ENCODE assay signal across 8 mouse cellular contexts in genomic region chr12:32245566-32246233, GRCm38 (mm10). TPM values are rescaled to one million over a fixed set of nuclear protein-coding genes. Genes with fewer than 3 reads are reported as not detected.
DNase-seq lines count a peak whose midpoint lies in the region; ATAC-seq and TF ChIP-seq lines count a peak whose summit lies in the region.

No protein-coding gene starts in this region.

- ATAC-seq in kidney, embryonic 15.5 days (replicated peaks; ENCODE audit: low FRiP score), result no peak
- no peak for ATAC-seq in liver, embryonic 11.5 days (replicated peaks; ENCODE audit: low FRiP score)

- WGBS in kidney, adult 2 months, result 59% methylated on average over 5 of the region's 5 CpGs
- WGBS in kidney, embryonic 15.5 days, result 72% methylated on average over 5 of the region's 5 CpGs
- 68% methylated on average over 5 of the region's 5 CpGs for WGBS in liver, embryonic 11.5 days
- 78% methylated on average over 5 of the region's 5 CpGs for WGBS in spleen, adult 2 months

- H3K36me3 ChIP-seq in kidney, adult 2 months (ENCODE audit: control insufficient read depth, insufficient read depth, low read length), result no peaks in the 10 kb centered on the region
- no peaks in the 10 kb centered on the region for H3K36me3 ChIP-seq in kidney, embryonic 15.5 days
- H3K36me3 ChIP-seq in E14TG2a.4 (ENCODE audit: insufficient read depth, low read length), result no peaks in the 10 kb centered on the region
- H3K36me3 ChIP-seq in liver, embryonic 11.5 days (ENCODE audit: control insufficient read depth, insufficient read depth, low read length), result no peaks in the 10 kb centered on the region
- H3K36me3 ChIP-seq in spleen, adult 2 months (ENCODE audit: control insufficient read depth, insufficient read depth, low read length), result no peaks in the 10 kb centered on the region

- no peaks in the 10 kb centered on the region for H3K4me1 ChIP-seq in kidney, adult 2 months (ENCODE audit: control insufficient read depth, insufficient read depth, low read length)
- no peaks in the 10 kb centered on the region for H3K4me1 ChIP-seq in kidney, embryonic 15.5 days
- H3K4me1 ChIP-seq in E14TG2a.4 (replicated peaks; ENCODE audit: low read depth, low read length), result no peaks in the 10 kb centered on the region
- H3K4me1 ChIP-seq in liver, embryonic 11.5 days (replicated peaks; ENCODE audit: control insufficient read depth, insufficient read depth, low read length), result no peaks in the 10 kb centered on the region
- H3K4me1 ChIP-seq in spleen, adult 2 months (ENCODE audit: control insufficient read depth, insufficient read depth, insufficient read length), result no peaks in the 10 kb centered on the region

- peak; percentile 51 for DNase-seq in kidney, adult 2 months
- DNase-seq in adipocyte (ENCODE audit: low spot score), result peak; percentile 79
- peak; percentile 30 for DNase-seq in embryo, embryonic 11 days
- peak; percentile 20 for DNase-seq in liver, embryonic 11.5 days (ENCODE audit: low spot score)
- DNase-seq in spleen, adult 2 months (ENCODE audit: low read depth in 1 of 2, low spot score in 2 of 2), result peak; percentile 30 to 57
- no peak for DNase-seq in yolk sac, embryonic 10.5 days (ENCODE audit: low spot score)

- TF ChIP-seq CTCF in kidney, adult 2 months (conservative IDR thresholded peaks at IDR 0.05; ENCODE audit: insufficient read depth, insufficient read length, low read depth, low read length), result no peak
- peak; percentile 28 for TF ChIP-seq CTCF in E14TG2a.4 (conservative IDR thresholded peaks at IDR 0.05; ENCODE audit: low read length)
- no peak for TF ChIP-seq CTCF in spleen, adult 2 months (IDR thresholded peaks at IDR 0.05; ENCODE audit: extremely low read depth, insufficient read depth, insufficient read length, insufficient replicate concordance)

- H3K4me2 ChIP-seq in kidney, embryonic 15.5 days, result no peak overlapping the region
- no peak overlapping the region for H3K4me2 ChIP-seq in liver, embryonic 11.5 days

- no peak overlapping the region for H3K4me3 ChIP-seq in kidney, adult 2 months (ENCODE audit: insufficient read depth, low read depth, low read length)
- no peak overlapping the region for H3K4me3 ChIP-seq in kidney, embryonic 15.5 days (replicated peaks)
- no peak overlapping the region for H3K4me3 ChIP-seq in E14TG2a.4 (replicated peaks; ENCODE audit: low read length)
- H3K4me3 ChIP-seq in liver, embryonic 11.5 days (ENCODE audit: low read depth, low read length), result no peak overlapping the region
- no peak overlapping the region for H3K4me3 ChIP-seq in spleen, adult 2 months (ENCODE audit: extremely low read depth, insufficient read depth, insufficient read length)

- H3K9ac ChIP-seq in kidney, embryonic 15.5 days, result no peak overlapping the region
- no peak overlapping the region for H3K9ac ChIP-seq in liver, embryonic 11.5 days (ENCODE audit: low read depth, low read length)

- H3K9me3 ChIP-seq in kidney, embryonic 15.5 days (replicated peaks), result no peaks in the 10 kb centered on the region
- no peaks in the 10 kb centered on the region for H3K9me3 ChIP-seq in E14TG2a.4 (ENCODE audit: low read length)
- H3K9me3 ChIP-seq in liver, embryonic 11.5 days (ENCODE audit: control insufficient read depth, low read length), result no peaks in the 10 kb centered on the region

- no peaks in the 10 kb centered on the region for H3K27me3 ChIP-seq in kidney, adult 2 months (replicated peaks; ENCODE audit: control insufficient read depth, insufficient read depth, low read length)
- no peaks in the 10 kb centered on the region for H3K27me3 ChIP-seq in kidney, embryonic 15.5 days
- no peaks in the 10 kb centered on the region for H3K27me3 ChIP-seq in E14TG2a.4 (ENCODE audit: insufficient read depth, low read length)
- H3K27me3 ChIP-seq in liver, embryonic 11.5 days (replicated peaks; ENCODE audit: control insufficient read depth, insufficient read depth, low read length), result no peaks in the 10 kb centered on the region
- no peaks in the 10 kb centered on the region for H3K27me3 ChIP-seq in spleen, adult 2 months (ENCODE audit: control insufficient read depth, insufficient read depth, low read length)

- no peak overlapping the region for H3K27ac ChIP-seq in kidney, adult 2 months (ENCODE audit: insufficient read depth, low read depth, low read length)
- no peak overlapping the region for H3K27ac ChIP-seq in kidney, embryonic 15.5 days
- H3K27ac ChIP-seq in liver, embryonic 11.5 days (ENCODE audit: low read depth, low read length), result no peak overlapping the region
- no peak overlapping the region for H3K27ac ChIP-seq in spleen, adult 2 months (ENCODE audit: insufficient read depth, low read length)

- no peak for TF ChIP-seq POLR2A in kidney, adult 2 months (IDR thresholded peaks at IDR 0.05; ENCODE audit: low read depth, low read length)
- TF ChIP-seq POLR2A in spleen, adult 2 months (IDR thresholded peaks at IDR 0.05; ENCODE audit: low read depth, low read length), result no peak

RNA-seq across cellular contexts. Expression of gene Pik3cg, which starts 37.2 kb away (rescaled TPM):
- polyA plus RNA-seq in kidney, adult 2 months (2012; rRNA removed), result 1.2 and 1.5 TPM in 2 replicates
- 2.2 and 2.8 TPM in 2 replicates for polyA plus RNA-seq in kidney, embryonic 15.5 days (2015; fragmentation: Nextera tagmentation; extraction: Ambion mirVana)
- polyA plus RNA-seq in liver, embryonic 11.5 days (2014; fragmentation: Nextera tagmentation; extraction: Ambion mirVana), result 6.8 and 7.2 TPM in 2 replicates
- 14.3 and 19.5 TPM in 2 replicates for polyA plus RNA-seq in spleen, adult 2 months (2012; rRNA removed)
